Mouse (Mus musculus) hindbrain, embryonic 12.5 days (tissue): ENCODE data around the gene Ppm1n. TPM values are rescaled to one million over a fixed set of nuclear protein-coding genes. Genes with fewer than 3 reads are reported as not detected.

Experiments
- ATAC-seq: fragments of 200-750 bp; cut with Nextera tagmentation; 2 replicates; pipeline ENCODE4 v1.8.0; 2017; ENCODE audit warnings: moderate TSS enrichment; ENCODE audit not compliant: low FRiP score
- H3K27ac ChIP-seq: fragments of 300-500 bp; sonication (generic); 2 replicates; pipeline ENCODE4 v1.5.1; 2016; ENCODE audit warnings: mild to moderate bottlenecking
- H3K27me3 ChIP-seq: fragments of 300-500 bp; sonication (generic); 2 replicates; pipeline ENCODE4 v1.6.1; 2016; ENCODE audit warnings: mild to moderate bottlenecking
- H3K36me3 ChIP-seq: fragments of 300-500 bp; sonication (generic); 2 replicates; pipeline ENCODE4 v1.6.1; 2016; ENCODE audit warnings: mild to moderate bottlenecking
- H3K4me1 ChIP-seq: fragments of 300-500 bp; sonication (generic); 2 replicates; pipeline ENCODE4 v1.6.1; 2016
- H3K4me2 ChIP-seq: fragments of 300-500 bp; sonication (generic); replicated peaks from 2 replicates; pipeline ENCODE4 v1.6.1; 2016; ENCODE audit warnings: mild to moderate bottlenecking
- H3K4me3 ChIP-seq: fragments of 300-500 bp; sonication (generic); 2 replicates; pipeline ENCODE4 v1.5.1; 2016; ENCODE audit warnings: mild to moderate bottlenecking
- H3K9ac ChIP-seq: fragments of 300-500 bp; sonication (generic); 2 replicates; pipeline ENCODE4 v1.6.1; 2016; ENCODE audit warnings: mild to moderate bottlenecking, moderate library complexity
- H3K9me3 ChIP-seq: fragments of 300-500 bp; sonication (generic); replicated peaks from 2 replicates; pipeline ENCODE4 v1.6.1; 2016; ENCODE audit warnings: mild to moderate bottlenecking
- WGBS: fragments of 180-500 bp; shearing (Covaris S2); methylation state at CpG from one replicate; pipeline ENCODE4 v1.1.7; 2016; 5-methylcytosine and 5-hydroxymethylcytosine counted together
- polyA plus RNA-seq: library from polyadenylated mRNA; unstranded; fragments of >200 nt; fragmentation: Nextera tagmentation; extraction: Ambion mirVana; gene quantifications from 2 replicates; pipeline ENCODE4 v1.2.1, GENCODE M21; 2016

Gene Ppm1n
- polyA plus RNA-seq, 1 experiment from 2014 or later, result 0.17 TPM

- Histone ChIP-seq H3K9me3 (no peaks in the 10 kb centered on the region), H3K27me3 (no peaks in the 10 kb centered on the region), H3K27ac (no peak overlapping the region), H3K4me3 (no peak overlapping the region), H3K4me2 (no peak overlapping the region), H3K9ac (no peak overlapping the region), H3K36me3 (peaks cover 45% of the 10 kb centered on the region), H3K4me1 (no peaks in the 10 kb centered on the region)
- ATAC-seq, result no peak
- 85% methylated on average over 17 of the region's 17 CpGs for WGBS
Measured at GRCm38 (mm10) chr7:19255395-19255794, 24.5 kb downstream of the Ppm1n start.

GRCm38 (mm10) chr7:19253437-19253836 lies 26.4 kb downstream of the Ppm1n start:
- H3K27ac ChIP-seq, result no peak overlapping the region

DNA sequence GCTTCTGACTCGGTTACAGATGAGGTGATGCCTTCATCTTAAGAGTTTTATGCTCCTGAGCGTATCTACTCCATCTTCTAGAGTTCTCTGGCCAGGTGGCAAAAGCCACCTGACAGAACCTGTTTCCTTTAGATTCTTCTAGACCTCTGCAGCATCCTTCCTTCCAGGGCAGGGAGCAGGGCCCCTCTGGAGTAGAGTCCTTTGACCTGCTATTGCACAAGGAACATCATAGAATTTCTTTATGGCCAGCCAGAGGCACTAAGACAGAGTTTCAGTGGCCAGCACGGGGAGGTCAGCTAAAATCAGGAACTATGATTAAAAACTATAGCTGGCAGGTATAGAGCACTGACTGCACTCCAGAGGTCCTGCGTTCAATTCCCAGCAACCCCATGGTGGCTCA lies 27.8 kb downstream of the Ppm1n start:
- no peak for ATAC-seq
- Histone ChIP-seq H3K36me3 (peaks cover 22% of the 10 kb centered on the region), H3K4me1 (no peaks in the 10 kb centered on the region), H3K27me3 (no peaks in the 10 kb centered on the region), H3K27ac (no peak overlapping the region), H3K4me3 (no peak overlapping the region), H3K4me2 (no peak overlapping the region), H3K9me3 (no peaks in the 10 kb centered on the region), H3K9ac (no peak overlapping the region)
- 84% methylated on average over 4 of the region's 4 CpGs for WGBS

More at GRCm38 (mm10) chr7:19253437-19253836, 26.4 kb downstream of the Ppm1n start:
- Histone ChIP-seq H3K4me2 (no peak overlapping the region), H3K36me3 (peaks cover 27% of the 10 kb centered on the region), H3K4me1 (no peaks in the 10 kb centered on the region), H3K4me3 (no peak overlapping the region), H3K27me3 (no peaks in the 10 kb centered on the region), H3K9me3 (no peaks in the 10 kb centered on the region), H3K9ac (no peak overlapping the region)
- no peak for ATAC-seq
- WGBS, result 66% methylated on average over 5 of the region's 5 CpGs

GRCm38 (mm10) chr7:19247511-19247910 lies 32.4 kb downstream of the Ppm1n start:
- Histone ChIP-seq H3K4me2 (no peak overlapping the region), H3K9ac (no peak overlapping the region), H3K27me3 (no peaks in the 10 kb centered on the region), H3K36me3 (peaks cover 31% of the 10 kb centered on the region), H3K4me3 (no peak overlapping the region), H3K4me1 (0 out of 2 replicates have a peak, but pooled peaks cover 4% of the 10 kb centered on the region), H3K27ac (no peak overlapping the region), H3K9me3 (no peaks in the 10 kb centered on the region)
- no peak for ATAC-seq
- WGBS, result 92% methylated on average over 2 of the region's 2 CpGs

DNA sequence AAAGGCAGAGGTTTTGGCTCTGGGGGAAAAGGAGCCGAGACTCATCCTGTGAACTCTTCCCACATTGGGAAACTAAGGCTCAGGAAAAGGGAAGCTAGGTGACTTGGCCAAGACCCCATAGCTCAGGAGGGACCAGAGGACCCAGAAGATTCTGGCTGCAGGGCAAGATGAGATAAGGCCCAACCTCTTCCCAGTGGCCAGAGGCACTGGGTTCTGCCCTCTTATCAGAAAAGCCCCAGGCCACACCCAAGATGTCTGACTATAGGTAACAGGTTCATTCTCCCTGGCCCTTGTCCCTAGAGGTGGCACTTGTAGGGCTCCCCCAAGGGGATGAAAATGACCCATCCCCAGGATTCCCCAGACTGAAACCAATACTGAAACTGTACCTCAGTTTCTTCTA lies 33.0 kb downstream of the Ppm1n start:
- Histone ChIP-seq H3K9me3 (no peaks in the 10 kb centered on the region), H3K4me3 (no peak overlapping the region), H3K27ac (no peak overlapping the region), H3K9ac (no peak overlapping the region), H3K4me2 (no peak overlapping the region), H3K27me3 (no peaks in the 10 kb centered on the region), H3K4me1 (0 out of 2 replicates have a peak, but pooled peaks cover 4% of the 10 kb centered on the region), H3K36me3 (peaks cover 31% of the 10 kb centered on the region)
- WGBS, result 92% methylated on average over 1 of the region's 1 CpGs
- no peak for ATAC-seq

DNA sequence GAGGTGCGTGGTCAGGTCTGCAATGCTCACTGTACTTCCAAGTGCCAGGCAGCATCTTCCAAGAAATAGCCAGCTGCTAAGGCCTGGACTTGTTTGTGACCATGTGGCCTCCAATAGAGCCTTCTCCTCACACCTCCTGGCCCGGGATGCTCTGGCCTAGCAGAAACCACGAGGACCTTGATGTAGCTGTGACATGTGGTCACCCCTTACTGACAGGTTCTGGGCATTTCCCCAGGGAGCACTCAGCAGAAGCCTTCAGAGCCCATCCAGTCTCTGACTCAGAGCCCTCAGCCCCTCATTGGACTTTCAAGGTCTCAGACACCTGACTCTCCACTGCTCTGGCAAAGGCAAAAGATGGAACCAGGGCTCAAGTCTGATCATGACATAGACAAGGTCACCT lies 34.8 kb downstream of the Ppm1n start:
- 88% methylated on average over 3 of the region's 3 CpGs for WGBS
- Histone ChIP-seq H3K9ac (no peak overlapping the region), H3K4me1 (0 out of 2 replicates have a peak, but pooled peaks cover 4% of the 10 kb centered on the region), H3K4me3 (no peak overlapping the region), H3K9me3 (no peaks in the 10 kb centered on the region), H3K27me3 (no peaks in the 10 kb centered on the region), H3K4me2 (no peak overlapping the region), H3K27ac (no peak overlapping the region), H3K36me3 (peaks cover 31% of the 10 kb centered on the region)
- no peak for ATAC-seq

DNA sequence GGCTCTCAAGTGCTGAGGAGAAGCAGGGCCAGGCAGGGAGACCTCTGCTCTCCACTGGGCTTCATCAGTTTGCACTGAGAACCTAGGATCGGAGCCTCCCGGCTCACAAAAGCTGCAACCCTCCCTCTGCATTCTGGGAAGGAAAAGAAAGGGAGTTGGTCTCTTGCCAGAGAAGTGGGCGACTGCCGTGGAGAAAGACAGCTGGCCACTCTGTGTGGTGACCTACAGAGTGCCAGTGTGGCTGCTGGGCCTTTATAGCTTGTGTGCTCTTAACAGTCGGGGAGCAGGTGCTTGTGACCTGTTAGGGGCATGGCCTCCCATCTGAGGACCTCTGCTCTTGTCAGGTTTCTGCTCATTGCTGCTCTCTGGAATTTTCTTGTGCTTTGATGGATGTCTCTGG lies 36.0 kb downstream of the Ppm1n start:
- Histone ChIP-seq H3K27ac (no peak overlapping the region), H3K4me1 (peaks cover 15% of the 10 kb centered on the region), H3K9ac (no peak overlapping the region), H3K4me3 (no peak overlapping the region), H3K9me3 (no peaks in the 10 kb centered on the region), H3K4me2 (no peak overlapping the region), H3K36me3 (peaks cover 31% of the 10 kb centered on the region), H3K27me3 (no peaks in the 10 kb centered on the region)
- ATAC-seq, result no peak
- WGBS, result 80% methylated on average over 5 of the region's 5 CpGs

GRCm38 (mm10) chr7:19242005-19242404 lies 37.9 kb downstream of the Ppm1n start:
- H3K4me2 ChIP-seq, result no peak overlapping the region

DNA sequence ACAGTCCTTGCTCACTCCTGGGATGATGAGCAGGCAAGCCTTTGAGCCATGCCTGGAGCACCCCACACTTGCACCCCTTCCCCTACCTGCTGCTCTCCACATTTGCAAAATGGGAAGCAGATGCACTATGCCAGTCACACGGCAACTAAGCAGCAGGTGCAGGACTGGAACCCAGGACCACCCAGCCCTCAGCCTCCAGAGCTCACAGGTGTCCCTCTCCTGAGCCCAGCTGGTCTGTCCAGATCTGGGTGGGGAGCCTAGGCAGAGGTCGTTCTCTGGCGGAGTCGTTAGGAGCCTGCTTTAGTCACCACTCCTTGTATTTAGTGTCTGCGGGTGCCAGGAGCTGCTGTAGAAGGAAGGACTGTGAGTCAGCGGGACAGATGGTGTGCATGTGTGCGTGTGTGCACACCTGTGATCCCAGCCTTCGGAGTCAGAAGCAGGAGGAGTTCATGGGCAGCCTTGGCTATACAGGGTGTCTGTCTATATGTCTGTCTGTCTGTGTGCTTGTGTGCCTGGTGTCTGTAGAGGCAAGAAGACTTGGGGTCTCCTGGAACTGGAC lies 38.9 kb downstream of the Ppm1n start:
- ATAC-seq, result no peak
- Histone ChIP-seq H3K9me3 (no peaks in the 10 kb centered on the region), H3K4me3 (no peak overlapping the region), H3K4me1 (peaks cover 15% of the 10 kb centered on the region), H3K27ac (no peak overlapping the region), H3K9ac (no peak overlapping the region), H3K4me2 (no peak overlapping the region), H3K27me3 (no peaks in the 10 kb centered on the region), H3K36me3 (peaks cover 14% of the 10 kb centered on the region)
- 92% methylated on average over 8 of the region's 8 CpGs for WGBS

More at GRCm38 (mm10) chr7:19242005-19242404, 37.9 kb downstream of the Ppm1n start:
- ATAC-seq, result no peak
- Histone ChIP-seq H3K27ac (no peak overlapping the region), H3K4me3 (no peak overlapping the region), H3K9ac (no peak overlapping the region), H3K9me3 (no peaks in the 10 kb centered on the region), H3K4me1 (peaks cover 15% of the 10 kb centered on the region), H3K36me3 (peaks cover 23% of the 10 kb centered on the region), H3K27me3 (no peaks in the 10 kb centered on the region)
- WGBS, result 89% methylated on average over 1 of the region's 1 CpGs

- Histone ChIP-seq H3K4me2 (no peak overlapping the region), H3K4me1 (peaks cover 15% of the 10 kb centered on the region), H3K36me3 (peaks cover 4% of the 10 kb centered on the region), H3K27ac (no peak overlapping the region), H3K9me3 (no peaks in the 10 kb centered on the region), H3K4me3 (no peak overlapping the region), H3K27me3 (no peaks in the 10 kb centered on the region), H3K9ac (no peak overlapping the region)
- 80% methylated on average over 1 of the region's 4 CpGs for WGBS
- 0 out of 2 replicates have a peak, but pooled peaks have one; percentile 26 for ATAC-seq
Measured at GRCm38 (mm10) chr7:19239986-19240385, 39.9 kb downstream of the Ppm1n start.

GRCm38 (mm10) chr7:19239423-19239822 lies 40.4 kb downstream of the Ppm1n start:
- Histone ChIP-seq H3K27ac (no peak overlapping the region), H3K4me2 (no peak overlapping the region), H3K36me3 (no peaks in the 10 kb centered on the region), H3K9me3 (no peaks in the 10 kb centered on the region), H3K9ac (no peak overlapping the region), H3K27me3 (no peaks in the 10 kb centered on the region), H3K4me3 (no peak overlapping the region), H3K4me1 (peaks cover 15% of the 10 kb centered on the region)
- WGBS, result 0% methylated on average over 1 of the region's 1 CpGs
- peak; percentile 86 for ATAC-seq

- Histone ChIP-seq H3K4me2 (no peak overlapping the region), H3K4me1 (peaks cover 10% of the 10 kb centered on the region), H3K36me3 (no peaks in the 10 kb centered on the region), H3K4me3 (no peak overlapping the region), H3K27me3 (no peaks in the 10 kb centered on the region), H3K27ac (no peak overlapping the region), H3K9me3 (no peaks in the 10 kb centered on the region), H3K9ac (no peak overlapping the region)
- ATAC-seq, result no peak
- 94% methylated on average over 4 of the region's 4 CpGs for WGBS
Measured at GRCm38 (mm10) chr7:19238344-19238743, 41.5 kb downstream of the Ppm1n start.

GRCm38 (mm10) chr7:19236411-19236810 lies 43.5 kb downstream of the Ppm1n start:
- ATAC-seq, result no peak
- Histone ChIP-seq H3K4me2 (no peak overlapping the region), H3K27ac (no peak overlapping the region), H3K36me3 (peaks cover 4% of the 10 kb centered on the region; the same call in 1 of the 2 replicates), H3K27me3 (no peaks in the 10 kb centered on the region), H3K4me3 (no peak overlapping the region), H3K9ac (peak overlapping the region; percentile 8; the same call in 1 of the 2 replicates), H3K4me1 (peaks cover 10% of the 10 kb centered on the region), H3K9me3 (no peaks in the 10 kb centered on the region)
- WGBS, result 83% methylated on average over 2 of the region's 2 CpGs
